Mouse (Mus musculus): ENCODE results near the gene Ugt1a6b. TPM values are rescaled to one million over a fixed set of nuclear protein-coding genes. Genes with fewer than 3 reads are reported as not detected.
"Not testable (repeated sequence)": the region's sequence is repeated elsewhere in the genome, so short reads cannot be mapped to it uniquely, and the experiment has no call there.

Ugt1a6b gene
- total and polyA plus RNA-seq, 2 experiments from 2014 or later: 2.0 to 2.9 TPM

GRCm38 (mm10) chr1:88081670-88082069 is 21.4 kb upstream of the Ugt1a6b start:
- TF ChIP-seq CTCF (IDR thresholded peaks at IDR 0.05; ENCODE audit: low read depth): no peak
- no peak overlapping the region for H3K9ac ChIP-seq
- no peak overlapping the region for H3K4me2 ChIP-seq (ENCODE audit: low read depth)
- WGBS: 95% methylated on average over 1 of the region's 1 CpGs
- no peak overlapping the region for H3K4me3 ChIP-seq (ENCODE audit: low read depth, low read length)
- no peaks in the 10 kb centered on the region for H3K4me1 ChIP-seq (ENCODE audit: insufficient read depth)
- no peak for ATAC-seq
- no peaks in the 10 kb centered on the region for H3K27me3 ChIP-seq (ENCODE audit: insufficient read depth, low read length)
- H3K9me3 ChIP-seq (ENCODE audit: low read length): no peaks in the 10 kb centered on the region
- no peaks in the 10 kb centered on the region for H3K36me3 ChIP-seq (ENCODE audit: insufficient read depth)
- no peak for DNase-seq
- H3K27ac ChIP-seq (ENCODE audit: low read depth, low read length): no peak overlapping the region

- Histone ChIP-seq H3K4me3 (ENCODE audit: low read depth, low read length) (no peak overlapping the region), H3K4me1 (ENCODE audit: insufficient read depth) (no peaks in the 10 kb centered on the region), H3K27ac (ENCODE audit: low read depth, low read length) (no peak overlapping the region), H3K27me3 (ENCODE audit: insufficient read depth, low read length) (no peaks in the 10 kb centered on the region), H3K4me2 (ENCODE audit: low read depth) (no peak overlapping the region), H3K9me3 (ENCODE audit: low read length) (no peaks in the 10 kb centered on the region), H3K9ac (no peak overlapping the region), H3K36me3 (ENCODE audit: insufficient read depth) (no peaks in the 10 kb centered on the region)
- TF ChIP-seq CTCF (IDR thresholded peaks at IDR 0.05; ENCODE audit: low read depth): no peak
- WGBS: 86% methylated on average over 1 of the region's 1 CpGs
- no peak for DNase-seq
- no peak for ATAC-seq
Observed at GRCm38 (mm10) chr1:88086125-88086524, 16.9 kb upstream of the Ugt1a6b start.

GRCm38 (mm10) chr1:88087513-88087912 is 15.5 kb upstream of the Ugt1a6b start, which contains the start of gene Ugt1a8:
Gene Ugt1a8, plus strand, starts transcription at chr1:88087813.
- H3K4me3 ChIP-seq (ENCODE audit: low read depth, low read length): no peak within 1 kb of the TSS
- DNase-seq (no peak), ATAC-seq (no peak)
- H3K36me3 ChIP-seq (ENCODE audit: insufficient read depth): no peaks in the 10 kb centered on the region
- no peak for TF ChIP-seq CTCF (IDR thresholded peaks at IDR 0.05; ENCODE audit: low read depth)
- no peaks in the 10 kb centered on the region for H3K9me3 ChIP-seq (ENCODE audit: low read length)
- H3K27me3 ChIP-seq (ENCODE audit: insufficient read depth, low read length): no peaks in the 10 kb centered on the region
- WGBS: 77% methylated on average over 3 of the region's 3 CpGs
- no peaks in the 10 kb centered on the region for H3K4me1 ChIP-seq (ENCODE audit: insufficient read depth)
- H3K4me2 ChIP-seq (ENCODE audit: low read depth): no peak within 1 kb of the TSS
- H3K27ac ChIP-seq (ENCODE audit: low read depth, low read length): no peak within 1 kb of the TSS
- H3K9ac ChIP-seq: no peak within 1 kb of the TSS

- no peak for TF ChIP-seq CTCF (IDR thresholded peaks at IDR 0.05; ENCODE audit: low read depth)
- no peak for ATAC-seq
- no peak overlapping the region for H3K4me2 ChIP-seq (ENCODE audit: low read depth)
- H3K9ac ChIP-seq: no peak overlapping the region
- no peak overlapping the region for H3K27ac ChIP-seq (ENCODE audit: low read depth, low read length)
- no peaks in the 10 kb centered on the region for H3K4me1 ChIP-seq (ENCODE audit: insufficient read depth)
- DNase-seq: no peak
- no peaks in the 10 kb centered on the region for H3K36me3 ChIP-seq (ENCODE audit: insufficient read depth)
- no peaks in the 10 kb centered on the region for H3K27me3 ChIP-seq (ENCODE audit: insufficient read depth, low read length)
- H3K4me3 ChIP-seq (ENCODE audit: low read depth, low read length): no peak overlapping the region
- H3K9me3 ChIP-seq (ENCODE audit: low read length): no peaks in the 10 kb centered on the region
Observed at GRCm38 (mm10) chr1:88092341-88092740, 10.7 kb upstream of the Ugt1a6b start.

GRCm38 (mm10) chr1:88094270-88094676 is 8.8 kb upstream of the Ugt1a6b start:
- not testable (repeated sequence) for H3K4me2 ChIP-seq (ENCODE audit: low read depth); H3K27ac ChIP-seq (ENCODE audit: low read depth, low read length); ATAC-seq; H3K4me1 ChIP-seq (ENCODE audit: insufficient read depth); H3K36me3 ChIP-seq (ENCODE audit: insufficient read depth); DNase-seq; H3K27me3 ChIP-seq (ENCODE audit: insufficient read depth, low read length); H3K9me3 ChIP-seq (ENCODE audit: low read length); H3K4me3 ChIP-seq (ENCODE audit: low read depth, low read length); H3K9ac ChIP-seq
- WGBS: 65% methylated on average over 3 of the region's 3 CpGs
- TF ChIP-seq CTCF (IDR thresholded peaks at IDR 0.05; ENCODE audit: low read depth): peak; percentile 42

- Histone ChIP-seq H3K4me3 (ENCODE audit: low read depth, low read length) (no peak within 1 kb of the TSS), H3K4me2 (ENCODE audit: low read depth) (no peak within 1 kb of the TSS), H3K4me1 (ENCODE audit: insufficient read depth) (no peaks in the 10 kb centered on the region), H3K9ac (no peak within 1 kb of the TSS), H3K27ac (ENCODE audit: low read depth, low read length) (no peak within 1 kb of the TSS), H3K36me3 (ENCODE audit: insufficient read depth) (no peaks in the 10 kb centered on the region), H3K9me3 (ENCODE audit: low read length) (no peaks in the 10 kb centered on the region), H3K27me3 (ENCODE audit: insufficient read depth, low read length) (no peaks in the 10 kb centered on the region)
- no peak for TF ChIP-seq CTCF (IDR thresholded peaks at IDR 0.05; ENCODE audit: low read depth)
- ATAC-seq: no peak
- DNase-seq: no peak
- WGBS: 60% methylated on average over 10 of the region's 10 CpGs
Observed at GRCm38 (mm10) chr1:88094941-88095492, 8.0 kb upstream of the Ugt1a6b start, which contains the start of gene Ugt1a7c. Gene Ugt1a7c, plus strand, starts transcription at chr1:88095062.

GRCm38 (mm10) chr1:88098546-88098945 is 4.5 kb upstream of the Ugt1a6b start:
- not testable (repeated sequence) for ATAC-seq; DNase-seq; H3K36me3 ChIP-seq (ENCODE audit: insufficient read depth); H3K9ac ChIP-seq; H3K27ac ChIP-seq (ENCODE audit: low read depth, low read length); H3K27me3 ChIP-seq (ENCODE audit: insufficient read depth, low read length); H3K4me1 ChIP-seq (ENCODE audit: insufficient read depth); H3K9me3 ChIP-seq (ENCODE audit: low read length); H3K4me2 ChIP-seq (ENCODE audit: low read depth); H3K4me3 ChIP-seq (ENCODE audit: low read depth, low read length)
- WGBS: 94% methylated on average over 3 of the region's 3 CpGs

GRCm38 (mm10) chr1:88099691-88100090 is 3.4 kb upstream of the Ugt1a6b start:
- not testable (repeated sequence) for H3K4me3 ChIP-seq (ENCODE audit: low read depth, low read length); H3K4me2 ChIP-seq (ENCODE audit: low read depth); DNase-seq; H3K27ac ChIP-seq (ENCODE audit: low read depth, low read length); H3K9ac ChIP-seq; H3K4me1 ChIP-seq (ENCODE audit: insufficient read depth); H3K36me3 ChIP-seq (ENCODE audit: insufficient read depth); H3K27me3 ChIP-seq (ENCODE audit: insufficient read depth, low read length); ATAC-seq; H3K9me3 ChIP-seq (ENCODE audit: low read length)
- whole genome bisulfite sequencing: 79% methylated on average over 2 of the region's 2 CpGs

- not testable (repeated sequence) for DNase-seq; ATAC-seq; H3K4me2 ChIP-seq (ENCODE audit: low read depth); H3K9ac ChIP-seq; H3K9me3 ChIP-seq (ENCODE audit: low read length); H3K4me3 ChIP-seq (ENCODE audit: low read depth, low read length); H3K36me3 ChIP-seq (ENCODE audit: insufficient read depth); H3K4me1 ChIP-seq (ENCODE audit: insufficient read depth); H3K27ac ChIP-seq (ENCODE audit: low read depth, low read length); H3K27me3 ChIP-seq (ENCODE audit: insufficient read depth, low read length)
- WGBS: 66% methylated on average over 5 of the region's 5 CpGs
Observed at GRCm38 (mm10) chr1:88103697-88104468, 831 bp downstream of the Ugt1a6b start.

All from forebrain, postnatal 0 days (tissue).